Mouse (Mus musculus): Measurements from ENCODE around the gene Eme1.

Gene Eme1

GRCm38 (mm10) chr11:94646457-94646856 lies 7.3 kb downstream of the Eme1 start:
- DNase-seq (ENCODE audit: low spot score), result no peak

- no peak for DNase-seq (ENCODE audit: low spot score)
Measured at GRCm38 (mm10) chr11:94644461-94645219, 9.1 kb downstream of the Eme1 start.

GRCm38 (mm10) chr11:94634431-94634830 lies 19.3 kb downstream of the Eme1 start:
- no peak for DNase-seq (ENCODE audit: low spot score)

GRCm38 (mm10) chr11:94632988-94633387 lies 20.8 kb downstream of the Eme1 start:
- DNase-seq (ENCODE audit: low spot score), result peak; percentile 72

- no peak for DNase-seq (ENCODE audit: low spot score)
Measured at GRCm38 (mm10) chr11:94631969-94632368, 21.8 kb downstream of the Eme1 start.

- no peak for DNase-seq (ENCODE audit: low spot score)
Measured at GRCm38 (mm10) chr11:94630199-94631011, 23.4 kb downstream of the Eme1 start.

GRCm38 (mm10) chr11:94629884-94630198 lies 23.9 kb downstream of the Eme1 start:
- DNase-seq (ENCODE audit: low spot score), result no peak

GRCm38 (mm10) chr11:94629199-94629883 lies 24.4 kb downstream of the Eme1 start, which contains the start of gene Lrrc59:
Gene Lrrc59, plus strand, starts transcription at chr11:94629767.
- DNase-seq (ENCODE audit: low spot score), result peak; percentile 94

GRCm38 (mm10) chr11:94622162-94622561 lies 31.6 kb downstream of the Eme1 start:
- no peak for DNase-seq (ENCODE audit: low spot score)

GRCm38 (mm10) chr11:94621458-94621852 lies 32.3 kb downstream of the Eme1 start:
- DNase-seq (ENCODE audit: low spot score), result no peak

GRCm38 (mm10) chr11:94620766-94621457 lies 32.9 kb downstream of the Eme1 start:
- DNase-seq (ENCODE audit: low spot score), result no peak

- DNase-seq (ENCODE audit: low spot score), result no peak
Measured at GRCm38 (mm10) chr11:94617646-94618045, 36.1 kb downstream of the Eme1 start.

GRCm38 (mm10) chr11:94615494-94615893 lies 38.3 kb downstream of the Eme1 start:
- DNase-seq (ENCODE audit: low spot score), result no peak

- DNase-seq (ENCODE audit: low spot score), result no peak
Measured at GRCm38 (mm10) chr11:94614603-94615002, 39.2 kb downstream of the Eme1 start.

- no peak for DNase-seq (ENCODE audit: low spot score)
Measured at GRCm38 (mm10) chr11:94610744-94611740, 42.7 kb downstream of the Eme1 start.

- DNase-seq (ENCODE audit: low spot score), result no peak
Measured at GRCm38 (mm10) chr11:94602356-94602955, 51.3 kb downstream of the Eme1 start.

- DNase-seq (ENCODE audit: low spot score), result peak; percentile 90
Measured at GRCm38 (mm10) chr11:94601321-94602281, 52.2 kb downstream of the Eme1 start, which contains the start of gene Acsf2. Gene Acsf2, minus strand, starts transcription at chr11:94601871.

GRCm38 (mm10) chr11:94600447-94600846 lies 53.3 kb downstream of the Eme1 start:
- DNase-seq (ENCODE audit: low spot score), result no peak

Measured in yolk sac, embryonic 10.5 days (tissue).